Mouse (Mus musculus): Measurements from ENCODE around the gene Alox12.

Gene Alox12

GRCm38 (mm10) chr11:70193354-70194285 is 61.5 kb downstream of the Alox12 start:
- DNase-seq = no peak

GRCm38 (mm10) chr11:70192157-70192556 is 63.0 kb downstream of the Alox12 start:
- DNase-seq = no peak
